Mouse (Mus musculus): ENCODE data around the gene Trpc6. TPM values are rescaled to one million over a fixed set of nuclear protein-coding genes. Genes with fewer than 3 reads are reported as not detected.

The Trpc6 gene
- polyA plus RNA-seq (2012; rRNA removed; ENCODE audit: low replicate concordance), result 0.53 and 3.3 TPM in 2 replicates

GRCm38 (mm10) chr9:8544041-8544794, at the start of gene Trpc6:
Gene Trpc6 (plus strand): TSS chr9:8544142.

Measured in subcutaneous adipose tissue, adult 2 months (tissue).